Mouse (Mus musculus) liver, adult 2 months (tissue): ENCODE results near the gene Rhov. TPM values are rescaled to one million over a fixed set of nuclear protein-coding genes. Genes with fewer than 3 reads are reported as not detected.

Source experiments
- DNase-seq: peaks from one replicate; pipeline ENCODE4 v3.0.0-alpha.2; 2011; ENCODE audit warnings: low read depth, low spot score; ENCODE audit errors: extremely low read depth
- H3K27ac ChIP-seq: fragments of 200-500 bp; replicated peaks from 2 replicates; pipeline ENCODE4 v1.5.1; 2012; ENCODE audit warnings: low read depth, mild to moderate bottlenecking, control low read depth, inconsistent platforms, low read length; ENCODE audit not compliant: insufficient read depth
- H3K27me3 ChIP-seq: fragments of 200-500 bp; 2 replicates; pipeline ENCODE4 v1.6.1; 2012; ENCODE audit warnings: mild to moderate bottlenecking, moderate library complexity, low read length, inconsistent platforms; ENCODE audit not compliant: control insufficient read depth, insufficient read depth
- H3K36me3 ChIP-seq: fragments of 200-500 bp; 2 replicates; pipeline ENCODE4 v1.6.1; 2012; ENCODE audit warnings: low read length, inconsistent platforms; ENCODE audit not compliant: control insufficient read depth, insufficient read depth
- H3K4me1 ChIP-seq: fragments of 200-500 bp; 2 replicates; pipeline ENCODE4 v1.6.1; 2011; ENCODE audit warnings: low read length; ENCODE audit not compliant: control insufficient read depth, insufficient read depth
- H3K4me3 ChIP-seq: fragments of 200-500 bp; 2 replicates; pipeline ENCODE4 v1.5.1; 2011; ENCODE audit warnings: low read depth, mild to moderate bottlenecking, control low read depth, low read length, moderate library complexity; ENCODE audit not compliant: insufficient read depth
- H3K79me2 ChIP-seq: fragments of 200-500 bp; 2 replicates; pipeline ENCODE4 v1.6.1; 2012; ENCODE audit warnings: inconsistent platforms, mild to moderate bottlenecking, low read length, moderate library complexity; ENCODE audit not compliant: control insufficient read depth, insufficient read depth
- H3K9ac ChIP-seq: fragments of 200-500 bp; 2 replicates; pipeline ENCODE4 v1.6.1; 2012; ENCODE audit warnings: low read depth, mild to moderate bottlenecking, control low read depth, inconsistent platforms, low read length
- CTCF ChIP-seq: fragments of 200-500 bp; IDR thresholded peaks from 2 replicates; pipeline ENCODE4 v1.5.1; 2011; ENCODE audit warnings: low read depth, low read length, control low read depth
- POLR2A ChIP-seq: fragments of 200-500 bp; IDR thresholded peaks from 2 replicates; pipeline ENCODE4 v1.6.1; 2011; ENCODE audit warnings: low read length, control low read depth; ENCODE audit not compliant: insufficient read depth; ENCODE audit errors: extremely low read depth
- WGBS: fragments of 180-500 bp; shearing (Covaris S2); methylation state at CpG from one replicate; pipeline ENCODE4 v1.1.7; 2018; 5-methylcytosine and 5-hydroxymethylcytosine counted together
- polyA plus RNA-seq: library from polyadenylated mRNA; depleted of rRNA; stranded (reverse); fragments of >200 nt; gene quantifications from 2 replicates; pipeline ENCODE4 v1.2.3, GENCODE M21; 2012
- total RNA-seq: library from RNA; depleted of rRNA; stranded (reverse); fragments of >200 nt; gene quantifications from 2 replicates; pipeline ENCODE4 v1.2.3, GENCODE M21; 2014

The Rhov gene
- total and polyA plus RNA-seq, 2 experiments: not detected

GRCm38 (mm10) chr2:119288270-119288882 lies 17.3 kb upstream of the Rhov start, which contains the start of gene Vps18:
Vps18 (plus strand) TSS chr2:119288740.
- Histone ChIP-seq H3K27me3 (no peaks in the 10 kb centered on the region), H3K9ac (peak within 1 kb of the TSS; percentile 79), H3K36me3 (peaks cover 2% of the 10 kb centered on the region; the same call in 1 of the 2 replicates), H3K27ac (peak within 1 kb of the TSS; percentile 37), H3K4me3 (peak within 1 kb of the TSS; percentile 62), H3K4me1 (peaks cover 3% of the 10 kb centered on the region; the same call in 1 of the 2 replicates), H3K79me2 (peaks cover 5% of the 10 kb centered on the region)
- peak; percentile 86 for DNase-seq
- TF ChIP-seq POLR2A (0 out of 2 replicates have a peak, but pooled peaks have one; percentile 29), CTCF (peak; percentile 97)
- 2% methylated on average over 31 of the region's 31 CpGs for WGBS

GRCm38 (mm10) chr2:119287372-119287771 lies 16.3 kb upstream of the Rhov start:
- H3K79me2 ChIP-seq: peaks cover 5% of the 10 kb centered on the region
- no peak overlapping the region for H3K9ac ChIP-seq
- DNase-seq: no peak
- H3K4me1 ChIP-seq: peaks cover 3% of the 10 kb centered on the region; the same call in 1 of the 2 replicates
- H3K36me3 ChIP-seq: peaks cover 2% of the 10 kb centered on the region; the same call in 1 of the 2 replicates
- no peak overlapping the region for H3K27ac ChIP-seq
- 96% methylated on average over 5 of the region's 5 CpGs for WGBS
- no peak overlapping the region for H3K4me3 ChIP-seq
- TF ChIP-seq CTCF: no peak
- TF ChIP-seq POLR2A: no peak
- H3K27me3 ChIP-seq: no peaks in the 10 kb centered on the region

DNA sequence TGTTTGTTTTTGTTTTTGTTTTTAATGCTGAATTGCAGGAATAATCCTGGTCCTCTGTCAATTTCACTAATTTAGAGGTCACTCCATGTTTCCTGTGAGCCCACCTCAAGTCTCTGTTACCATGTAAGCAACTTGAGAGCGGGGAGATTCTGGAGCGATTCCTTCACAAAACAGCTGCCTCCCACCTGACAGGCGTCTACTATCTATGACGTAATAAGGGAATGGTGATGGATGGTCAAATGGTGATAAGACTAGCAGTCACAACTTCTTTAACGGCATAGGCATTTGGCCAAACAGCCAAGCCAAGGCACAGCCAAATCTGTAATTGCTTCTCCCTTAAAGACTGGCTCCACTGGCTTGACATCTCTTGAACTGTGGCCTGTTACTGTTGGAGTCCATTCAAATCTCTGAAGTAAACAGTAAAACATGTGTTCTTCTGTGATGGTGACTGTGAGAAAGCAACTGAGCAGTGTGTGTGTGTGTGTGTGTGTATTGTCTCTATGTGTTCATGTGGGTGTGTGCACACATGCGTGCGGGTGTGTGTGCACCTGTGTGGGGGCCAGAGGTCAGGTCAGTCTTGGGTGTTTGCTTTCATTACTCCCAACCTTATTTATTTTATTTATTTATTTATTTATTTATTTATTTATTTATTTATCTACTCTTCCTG lies 11.0 kb upstream of the Rhov start:
- DNase-seq: no peak
- Histone ChIP-seq H3K79me2 (no peaks in the 10 kb centered on the region), H3K27me3 (no peaks in the 10 kb centered on the region), H3K4me3 (no peak overlapping the region), H3K9ac (no peak overlapping the region), H3K4me1 (no peaks in the 10 kb centered on the region), H3K27ac (no peak overlapping the region), H3K36me3 (no peaks in the 10 kb centered on the region)
- TF ChIP-seq POLR2A (no peak), CTCF (no peak)
- 78% methylated on average over 7 of the region's 7 CpGs for WGBS

DNA sequence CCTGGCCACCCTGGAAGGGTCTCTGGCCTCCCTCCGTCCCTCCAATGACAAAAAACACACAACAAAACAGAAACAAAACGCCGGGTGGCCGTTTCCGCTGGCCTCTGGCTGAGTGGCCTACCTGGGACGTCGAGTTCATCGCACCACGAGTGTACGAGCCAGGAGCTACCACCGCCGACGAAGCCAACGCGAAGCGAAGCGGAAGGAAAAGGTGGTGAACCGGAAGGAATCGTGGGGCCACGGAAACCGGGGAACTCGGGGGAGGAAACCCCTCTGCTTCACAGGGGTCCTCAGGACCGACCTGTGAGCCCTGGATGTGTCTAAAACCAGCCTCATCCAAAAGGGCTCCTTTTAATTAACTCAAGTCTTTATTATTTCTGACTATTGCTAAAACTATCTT lies 6.7 kb upstream of the Rhov start:
- DNase-seq: no peak
- Histone ChIP-seq H3K4me3 (no peak overlapping the region), H3K27ac (no peak overlapping the region), H3K36me3 (no peaks in the 10 kb centered on the region), H3K79me2 (no peaks in the 10 kb centered on the region), H3K4me1 (no peaks in the 10 kb centered on the region), H3K9ac (no peak overlapping the region), H3K27me3 (no peaks in the 10 kb centered on the region)
- TF ChIP-seq POLR2A (no peak), CTCF (no peak)
- 93% methylated on average over 23 of the region's 23 CpGs for WGBS

GRCm38 (mm10) chr2:119276926-119277325 lies 5.9 kb upstream of the Rhov start:
- H3K27ac ChIP-seq: no peak overlapping the region
- H3K36me3 ChIP-seq: no peaks in the 10 kb centered on the region
- H3K27me3 ChIP-seq: no peaks in the 10 kb centered on the region
- WGBS: 85% methylated on average over 7 of the region's 7 CpGs
- H3K4me1 ChIP-seq: no peaks in the 10 kb centered on the region
- no peak overlapping the region for H3K4me3 ChIP-seq
- no peaks in the 10 kb centered on the region for H3K79me2 ChIP-seq
- H3K9ac ChIP-seq: no peak overlapping the region
- no peak for DNase-seq
- TF ChIP-seq CTCF (no peak), POLR2A (no peak)

- WGBS: 89% methylated on average over 1 of the region's 1 CpGs
- Histone ChIP-seq H3K9ac (no peak overlapping the region), H3K27me3 (peaks cover 5% of the 10 kb centered on the region; the same call in 1 of the 2 replicates), H3K79me2 (no peaks in the 10 kb centered on the region), H3K36me3 (no peaks in the 10 kb centered on the region), H3K4me3 (no peak overlapping the region), H3K27ac (no peak overlapping the region), H3K4me1 (peaks cover 2% of the 10 kb centered on the region; the same call in 1 of the 2 replicates)
- DNase-seq: no peak
- TF ChIP-seq POLR2A: no peak
- TF ChIP-seq CTCF: no peak
Observed at GRCm38 (mm10) chr2:119274126-119274525, 3.1 kb upstream of the Rhov start.
